Mouse (Mus musculus) cerebellum, adult 11-12 months (tissue): ENCODE measurements at regions not wholly inside any gene's neighbourhood (a gene's known extent, or its start where the extent isn't known, plus 50 kb on each side); places are given as distances from the start of the nearest gene placed in this dataset.

ENCODE experiments used
- DNase-seq: peaks from one replicate; pipeline ENCODE4 v3.0.0; 2022

DNA sequence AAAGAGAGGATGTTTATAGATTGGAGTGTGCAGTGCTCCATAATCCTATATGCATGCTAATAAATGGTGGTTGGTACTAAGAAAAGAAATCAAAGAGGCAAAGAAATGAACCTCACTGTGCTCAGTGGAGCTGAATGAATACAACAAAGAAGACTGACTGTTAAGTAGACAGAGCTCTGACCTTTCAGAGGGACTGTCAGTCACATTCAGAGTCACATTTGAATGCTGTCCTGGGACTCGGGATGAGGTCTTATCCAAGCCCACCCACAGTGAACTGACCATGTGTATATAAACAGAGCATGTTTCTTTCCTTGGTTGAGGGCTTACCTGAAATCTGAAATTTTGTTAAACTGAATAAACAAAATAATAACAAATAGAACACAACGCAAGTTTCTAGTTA, 1473.3 kb downstream of the Cdh8 start:
- DNase-seq: no peak

DNA sequence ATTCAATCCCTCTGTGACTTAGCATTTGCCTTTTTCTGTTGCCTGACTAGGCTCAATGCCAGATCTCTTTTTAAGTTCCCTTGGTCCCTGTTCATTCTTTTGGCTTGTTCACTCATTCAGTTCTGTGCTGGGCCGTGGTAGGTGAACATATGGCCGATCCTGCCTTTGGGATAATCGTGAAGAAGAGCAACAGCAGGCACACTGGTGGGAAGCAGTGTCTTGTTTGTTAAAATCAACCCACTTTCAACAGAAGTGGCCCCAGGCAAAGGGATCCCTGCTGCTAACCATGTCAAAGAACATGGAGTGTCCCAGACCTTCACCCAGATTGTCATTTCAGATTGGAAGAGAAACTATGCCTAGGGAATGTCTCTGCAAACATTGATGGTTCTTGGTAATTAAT, 1479.4 kb downstream of the Cdh8 start:
- peak; percentile 23 for DNase-seq
